Mouse (Mus musculus) liver, embryonic 16.5 days (tissue): ENCODE results near the gene Flrt1. TPM values are rescaled to one million over a fixed set of nuclear protein-coding genes. Genes with fewer than 3 reads are reported as not detected.

Source experiments
- ATAC-seq: fragments of 200-750 bp; cut with Nextera tagmentation; 2 replicates; pipeline ENCODE4 v1.8.0; 2017; ENCODE audit warnings: low read depth, mild to moderate bottlenecking, moderate number of reproducible peaks, moderate library complexity
- H3K27ac ChIP-seq: fragments of 300-500 bp; sonication (generic); 2 replicates; pipeline ENCODE4 v1.5.1; 2014; ENCODE audit warnings: mild to moderate bottlenecking, low read length
- H3K27me3 ChIP-seq: fragments of 300-500 bp; sonication (generic); 2 replicates; pipeline ENCODE4 v1.6.1; 2014; ENCODE audit warnings: low read depth, low read length, mixed read lengths; ENCODE audit not compliant: control insufficient read depth, insufficient read depth
- H3K36me3 ChIP-seq: fragments of 300-500 bp; sonication (generic); 2 replicates; pipeline ENCODE4 v1.6.1; 2014; ENCODE audit warnings: mild to moderate bottlenecking; ENCODE audit not compliant: control insufficient read depth, insufficient read depth
- H3K4me1 ChIP-seq: fragments of 300-500 bp; sonication (generic); 2 replicates; pipeline ENCODE4 v1.6.1; 2014; ENCODE audit warnings: low read depth, low read length, mixed read lengths; ENCODE audit not compliant: control insufficient read depth
- H3K4me2 ChIP-seq: fragments of 300-500 bp; sonication (generic); 2 replicates; pipeline ENCODE4 v1.6.1; 2014; ENCODE audit warnings: low read depth, low read length, mixed read lengths
- H3K4me3 ChIP-seq: fragments of 300-500 bp; sonication (generic); 2 replicates; pipeline ENCODE4 v1.5.1; 2014; ENCODE audit warnings: low read depth, mild to moderate bottlenecking, low read length
- H3K9ac ChIP-seq: fragments of 300-500 bp; sonication (generic); 2 replicates; pipeline ENCODE4 v1.6.1; 2014; ENCODE audit warnings: low read depth, low read length
- H3K9me3 ChIP-seq: fragments of 300-500 bp; sonication (generic); replicated peaks from 2 replicates; pipeline ENCODE4 v1.6.1; 2016; ENCODE audit warnings: low read length; ENCODE audit not compliant: control insufficient read depth
- WGBS: fragments of 180-500 bp; shearing (Covaris S2); extraction: QIAGEN DNeasy Blood & Tissue Kit; methylation state at CpG from one replicate; pipeline ENCODE4 v1.1.7; 2014; ENCODE audit not compliant: insufficient replicate concordance; 5-methylcytosine and 5-hydroxymethylcytosine counted together
- polyA plus RNA-seq: library from polyadenylated mRNA; unstranded; fragments of >200 nt; fragmentation: Nextera tagmentation; extraction: Ambion mirVana; gene quantifications from 2 replicates; pipeline ENCODE4 v1.2.1, GENCODE M21; 2015

Gene Flrt1
- polyA plus RNA-seq, 1 experiment from 2014 or later = 0.19 TPM

DNA sequence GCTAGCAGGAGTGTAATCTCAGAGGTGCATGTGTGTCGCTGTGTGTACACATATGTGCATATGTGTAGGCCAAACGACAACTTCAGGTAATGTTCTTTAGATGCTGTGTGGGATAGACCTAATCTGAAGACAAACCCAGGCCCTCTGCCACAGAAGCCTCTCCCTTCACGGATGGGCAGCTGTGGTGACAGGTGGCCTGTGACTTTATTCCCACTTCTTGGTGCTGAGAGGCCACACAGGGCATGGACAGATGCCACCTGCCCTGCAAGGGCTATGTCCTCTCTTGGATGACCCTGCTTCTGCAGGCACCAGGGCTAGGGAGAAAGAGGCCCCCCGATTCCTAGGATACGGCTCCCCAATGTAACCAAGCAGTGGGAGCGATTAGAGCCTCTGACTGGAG lies 5.8 kb upstream of the Flrt1 start:
- H3K9me3 ChIP-seq = no peaks in the 10 kb centered on the region
- H3K4me3 ChIP-seq = no peak overlapping the region
- no peaks in the 10 kb centered on the region for H3K36me3 ChIP-seq
- WGBS = 73% methylated on average over 6 of the region's 6 CpGs
- H3K4me1 ChIP-seq = peaks cover 24% of the 10 kb centered on the region
- no peak overlapping the region for H3K4me2 ChIP-seq
- no peak for ATAC-seq
- no peak overlapping the region for H3K9ac ChIP-seq
- H3K27ac ChIP-seq = no peak overlapping the region
- no peaks in the 10 kb centered on the region for H3K27me3 ChIP-seq

DNA sequence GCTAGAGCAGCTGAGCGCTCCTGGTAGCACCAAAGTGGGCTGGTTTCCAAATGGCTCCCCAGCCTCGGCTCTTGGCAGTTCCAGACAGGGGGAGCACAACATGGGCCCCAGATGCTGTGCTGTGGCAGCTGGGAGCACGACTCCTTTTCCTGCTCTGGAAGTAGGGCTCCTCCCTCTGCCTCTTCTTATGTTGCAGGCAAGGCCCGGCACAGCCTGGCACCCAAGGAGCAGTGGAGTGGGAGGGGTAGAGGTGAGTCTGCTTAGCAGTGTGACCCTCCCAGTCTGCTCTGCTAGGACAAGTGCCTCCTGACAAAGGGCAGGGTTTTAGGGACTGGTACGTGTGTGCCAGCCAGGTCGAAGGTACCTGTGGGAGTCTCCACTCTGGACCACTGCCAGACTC lies 5.3 kb upstream of the Flrt1 start:
- H3K4me1 ChIP-seq = peaks cover 19% of the 10 kb centered on the region
- no peak overlapping the region for H3K27ac ChIP-seq
- no peak for ATAC-seq
- WGBS = 57% methylated on average over 6 of the region's 6 CpGs
- H3K9ac ChIP-seq = no peak overlapping the region
- no peaks in the 10 kb centered on the region for H3K27me3 ChIP-seq
- H3K4me3 ChIP-seq = no peak overlapping the region
- no peaks in the 10 kb centered on the region for H3K36me3 ChIP-seq
- no peak overlapping the region for H3K4me2 ChIP-seq
- no peaks in the 10 kb centered on the region for H3K9me3 ChIP-seq

DNA sequence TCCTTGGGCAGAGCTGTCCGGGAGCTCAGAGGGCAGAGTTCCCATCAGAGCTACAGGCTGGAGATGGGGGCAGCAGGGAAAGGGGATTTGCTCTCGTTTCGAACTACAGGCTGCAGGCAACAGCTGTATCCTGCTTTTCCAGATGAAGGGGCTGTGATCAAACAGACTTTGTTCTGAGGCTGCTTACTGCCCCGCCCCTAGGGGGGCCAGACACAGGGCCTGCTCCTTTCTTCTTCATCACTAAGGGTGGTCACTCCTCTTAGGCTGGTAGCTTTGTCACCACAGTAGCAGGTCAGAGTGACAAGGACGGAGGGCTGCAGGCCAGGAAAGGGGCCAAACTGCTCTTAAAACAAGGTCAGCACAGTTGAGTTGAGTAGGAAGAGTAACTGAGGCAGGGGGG lies 4.6 kb upstream of the Flrt1 start:
- Histone ChIP-seq H3K27ac (no peak overlapping the region), H3K4me1 (peaks cover 12% of the 10 kb centered on the region), H3K9ac (no peak overlapping the region), H3K4me2 (no peak overlapping the region), H3K27me3 (no peaks in the 10 kb centered on the region), H3K36me3 (no peaks in the 10 kb centered on the region), H3K4me3 (no peak overlapping the region), H3K9me3 (no peaks in the 10 kb centered on the region)
- WGBS = 25% methylated on average over 5 of the region's 5 CpGs
- ATAC-seq = no peak

DNA sequence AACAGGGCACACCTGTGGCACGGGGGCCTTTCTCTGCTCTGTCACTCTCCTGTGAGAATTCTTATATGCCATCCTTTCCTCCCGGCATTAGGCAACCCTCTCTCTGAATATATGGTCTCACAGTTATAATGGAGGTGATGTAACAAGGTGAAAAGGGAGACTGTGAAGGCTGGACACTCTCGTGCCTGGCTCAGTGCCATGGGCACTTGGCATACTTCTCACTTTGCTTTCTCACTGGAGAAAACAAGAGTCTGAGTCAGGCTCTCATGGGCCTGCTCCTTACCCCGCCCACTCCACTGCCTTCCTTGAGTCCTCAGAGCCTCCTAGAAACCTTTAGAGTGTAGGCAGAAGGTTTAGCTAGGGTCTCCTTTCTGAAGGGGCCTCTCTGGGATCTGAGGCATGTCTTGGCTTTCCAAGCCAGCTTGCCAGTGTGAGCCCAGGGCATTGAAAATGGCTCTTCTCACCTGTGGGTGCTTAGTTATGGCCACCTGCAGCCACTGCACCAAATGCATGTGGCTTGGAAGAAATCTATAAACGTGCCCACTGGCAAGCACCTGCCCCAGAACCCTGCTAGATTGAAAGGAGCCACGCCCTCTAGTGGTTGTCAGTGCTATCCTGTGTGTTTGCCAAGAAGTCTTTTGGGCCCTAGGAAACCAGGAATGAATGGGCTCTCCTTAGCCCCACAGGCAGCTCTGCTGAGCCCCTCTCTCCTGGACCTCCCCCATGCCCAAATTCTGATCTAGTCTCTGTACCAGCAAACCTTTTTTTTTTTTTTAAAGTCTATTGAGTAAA lies 2.8 kb upstream of the Flrt1 start:
- Histone ChIP-seq H3K27me3 (no peaks in the 10 kb centered on the region), H3K9me3 (no peaks in the 10 kb centered on the region), H3K9ac (no peak overlapping the region), H3K4me1 (peaks cover 2% of the 10 kb centered on the region; the same call in 1 of the 2 replicates), H3K27ac (no peak overlapping the region), H3K4me3 (no peak overlapping the region), H3K36me3 (no peaks in the 10 kb centered on the region), H3K4me2 (no peak overlapping the region)
- ATAC-seq = no peak
- 45% methylated on average over 6 of the region's 6 CpGs for WGBS

DNA sequence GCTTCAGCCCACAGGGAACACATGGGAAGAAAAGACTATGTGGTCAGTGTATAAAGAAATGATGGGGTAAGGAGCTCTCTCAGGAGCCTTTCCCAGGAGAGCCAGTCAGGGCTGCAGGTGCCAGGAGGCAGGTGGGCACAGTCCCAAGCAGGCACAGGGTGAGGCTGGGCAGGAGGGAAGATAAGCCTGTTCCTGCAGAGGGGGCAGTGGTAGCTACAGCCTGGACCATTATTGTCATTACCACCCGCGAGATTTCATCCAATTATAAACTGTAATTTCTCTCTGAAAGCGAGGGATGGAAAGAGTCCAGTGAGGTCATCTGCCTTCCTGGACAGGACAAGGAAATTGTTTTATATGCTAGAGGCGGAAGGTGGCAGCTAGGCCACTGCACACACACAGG lies 1.6 kb upstream of the Flrt1 start:
- Histone ChIP-seq H3K36me3 (no peaks in the 10 kb centered on the region), H3K4me2 (no peak overlapping the region), H3K4me1 (peaks cover 2% of the 10 kb centered on the region; the same call in 1 of the 2 replicates), H3K9me3 (no peaks in the 10 kb centered on the region), H3K27ac (no peak overlapping the region), H3K4me3 (no peak overlapping the region), H3K9ac (no peak overlapping the region), H3K27me3 (no peaks in the 10 kb centered on the region)
- WGBS = 70% methylated on average over 4 of the region's 4 CpGs
- ATAC-seq = no peak

DNA sequence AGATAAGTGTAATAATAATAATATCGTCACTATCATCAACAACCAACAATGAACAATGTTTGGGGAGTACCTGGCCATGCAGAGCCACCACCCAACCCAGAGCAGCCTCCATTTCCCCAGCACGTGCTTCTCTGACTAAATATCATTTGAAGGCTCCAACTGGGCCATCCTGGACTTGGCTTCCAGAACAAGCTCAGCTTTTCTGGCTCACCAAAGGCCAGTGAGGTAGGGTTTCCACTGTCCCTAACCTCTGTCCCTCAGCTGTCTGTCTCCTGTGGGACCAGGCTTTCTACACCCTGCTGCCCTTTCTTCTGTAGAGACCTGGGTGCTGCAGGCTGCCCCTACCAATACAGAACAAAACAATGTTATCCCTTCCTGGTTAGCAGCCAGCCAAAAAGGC lies 1.0 kb upstream of the Flrt1 start:
- Histone ChIP-seq H3K27me3 (no peaks in the 10 kb centered on the region), H3K4me1 (peaks cover 2% of the 10 kb centered on the region; the same call in 1 of the 2 replicates), H3K4me3 (no peak overlapping the region), H3K9me3 (no peaks in the 10 kb centered on the region), H3K4me2 (no peak overlapping the region), H3K27ac (no peak overlapping the region), H3K36me3 (no peaks in the 10 kb centered on the region), H3K9ac (no peak overlapping the region)
- WGBS = 65% methylated on average over 2 of the region's 2 CpGs
- ATAC-seq = no peak

DNA sequence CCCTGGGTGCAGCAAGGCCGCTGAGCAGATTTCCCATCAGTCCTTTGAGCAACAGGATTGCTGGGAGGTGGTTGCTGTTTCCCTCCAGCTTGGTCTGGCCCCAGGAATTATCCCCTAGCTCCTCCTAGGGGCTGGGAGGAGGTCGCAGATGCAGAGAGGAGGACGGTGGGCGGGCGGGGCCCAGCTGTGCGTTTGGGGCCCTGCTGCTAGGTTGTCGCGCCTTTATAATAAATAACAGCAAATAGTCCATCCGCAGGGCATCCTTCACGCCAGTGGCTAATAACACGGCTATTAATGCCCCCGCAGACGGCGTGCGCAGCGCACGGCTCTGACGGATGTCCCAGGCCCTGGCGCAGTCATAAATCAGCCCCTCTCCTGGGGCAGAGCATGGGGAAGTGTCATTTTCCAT lies 1.5 kb downstream of the Flrt1 start:
- H3K9me3 ChIP-seq = no peaks in the 10 kb centered on the region
- H3K4me3 ChIP-seq = no peak overlapping the region
- no peak overlapping the region for H3K4me2 ChIP-seq
- peaks cover 2% of the 10 kb centered on the region; the same call in 1 of the 2 replicates for H3K4me1 ChIP-seq
- 33% methylated on average over 19 of the region's 19 CpGs for WGBS
- H3K27me3 ChIP-seq = no peaks in the 10 kb centered on the region
- no peak; the same call in 1 of the 2 replicates for ATAC-seq
- no peaks in the 10 kb centered on the region for H3K36me3 ChIP-seq
- H3K27ac ChIP-seq = no peak overlapping the region
- H3K9ac ChIP-seq = no peak overlapping the region

DNA sequence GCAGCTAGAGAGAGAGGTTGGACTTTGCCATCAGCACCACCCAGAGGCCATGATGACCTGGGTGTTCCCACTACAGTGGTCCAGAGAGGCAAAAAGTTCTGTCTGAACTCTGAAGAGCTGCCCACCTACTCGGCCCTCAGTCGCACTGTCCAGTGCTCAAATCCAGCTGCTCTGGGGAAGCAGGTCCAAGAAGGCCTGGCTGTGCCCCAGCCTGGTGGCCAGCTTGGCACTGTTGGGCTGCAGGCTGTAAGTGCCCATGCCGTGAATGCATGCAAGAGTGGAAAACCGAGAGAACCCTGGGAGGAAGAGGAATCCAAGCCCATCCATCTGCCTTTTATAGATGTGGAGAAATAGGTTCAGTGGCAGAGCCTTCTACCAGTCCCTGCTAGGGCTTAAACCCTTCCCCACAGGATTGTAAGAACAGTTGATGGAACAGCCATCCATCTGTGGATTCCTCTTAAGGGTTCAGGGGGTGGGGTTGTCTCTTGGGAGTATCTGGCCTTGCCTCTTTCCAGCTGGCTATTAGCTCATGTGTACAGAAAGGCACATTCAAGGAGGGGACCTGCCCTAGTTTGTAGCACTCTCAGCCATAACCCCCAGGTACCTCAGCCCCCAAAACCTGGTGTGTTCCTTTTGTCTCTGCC lies 2.1 kb downstream of the Flrt1 start:
- Histone ChIP-seq H3K4me3 (no peak overlapping the region), H3K27ac (no peak overlapping the region), H3K9ac (no peak overlapping the region), H3K27me3 (no peaks in the 10 kb centered on the region), H3K9me3 (no peaks in the 10 kb centered on the region), H3K36me3 (no peaks in the 10 kb centered on the region), H3K4me1 (peaks cover 2% of the 10 kb centered on the region; the same call in 1 of the 2 replicates), H3K4me2 (no peak overlapping the region)
- ATAC-seq = no peak
- 57% methylated on average over 4 of the region's 4 CpGs for WGBS

DNA sequence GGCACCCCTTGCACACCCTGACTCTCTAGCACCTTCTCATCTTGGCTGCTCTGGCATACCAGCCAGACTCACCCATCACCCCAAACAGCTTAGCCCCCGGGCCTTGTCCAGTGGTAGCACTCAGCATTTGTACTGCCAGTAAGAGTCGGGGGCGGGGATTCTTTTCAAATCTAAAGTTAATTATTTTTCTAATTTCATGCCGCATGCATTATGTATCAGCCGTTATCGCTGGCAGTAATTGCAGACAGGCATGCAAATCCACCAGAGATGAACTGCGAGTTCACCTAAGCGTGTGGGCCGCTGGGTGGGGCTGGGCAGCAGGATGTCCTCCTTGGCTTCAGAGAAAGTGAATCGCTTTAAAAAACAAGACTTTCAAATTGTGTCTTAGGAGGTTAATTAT lies 3.5 kb downstream of the Flrt1 start:
- Histone ChIP-seq H3K9ac (no peak overlapping the region), H3K4me3 (no peak overlapping the region), H3K4me1 (peaks cover 2% of the 10 kb centered on the region; the same call in 1 of the 2 replicates), H3K27me3 (peaks cover 3% of the 10 kb centered on the region), H3K4me2 (no peak overlapping the region), H3K36me3 (no peaks in the 10 kb centered on the region), H3K27ac (no peak overlapping the region), H3K9me3 (no peaks in the 10 kb centered on the region)
- WGBS = 77% methylated on average over 10 of the region's 10 CpGs
- no peak for ATAC-seq
